Mouse (Mus musculus): ENCODE measurements around the gene Zbtb4. TPM values are rescaled to one million over a fixed set of nuclear protein-coding genes. Genes with fewer than 3 reads are reported as not detected.

Gene Zbtb4
- 3.8 and 4.2 TPM in 2 replicates for polyA plus RNA-seq (2014; fragmentation: Nextera tagmentation; extraction: Ambion mirVana)

DNA sequence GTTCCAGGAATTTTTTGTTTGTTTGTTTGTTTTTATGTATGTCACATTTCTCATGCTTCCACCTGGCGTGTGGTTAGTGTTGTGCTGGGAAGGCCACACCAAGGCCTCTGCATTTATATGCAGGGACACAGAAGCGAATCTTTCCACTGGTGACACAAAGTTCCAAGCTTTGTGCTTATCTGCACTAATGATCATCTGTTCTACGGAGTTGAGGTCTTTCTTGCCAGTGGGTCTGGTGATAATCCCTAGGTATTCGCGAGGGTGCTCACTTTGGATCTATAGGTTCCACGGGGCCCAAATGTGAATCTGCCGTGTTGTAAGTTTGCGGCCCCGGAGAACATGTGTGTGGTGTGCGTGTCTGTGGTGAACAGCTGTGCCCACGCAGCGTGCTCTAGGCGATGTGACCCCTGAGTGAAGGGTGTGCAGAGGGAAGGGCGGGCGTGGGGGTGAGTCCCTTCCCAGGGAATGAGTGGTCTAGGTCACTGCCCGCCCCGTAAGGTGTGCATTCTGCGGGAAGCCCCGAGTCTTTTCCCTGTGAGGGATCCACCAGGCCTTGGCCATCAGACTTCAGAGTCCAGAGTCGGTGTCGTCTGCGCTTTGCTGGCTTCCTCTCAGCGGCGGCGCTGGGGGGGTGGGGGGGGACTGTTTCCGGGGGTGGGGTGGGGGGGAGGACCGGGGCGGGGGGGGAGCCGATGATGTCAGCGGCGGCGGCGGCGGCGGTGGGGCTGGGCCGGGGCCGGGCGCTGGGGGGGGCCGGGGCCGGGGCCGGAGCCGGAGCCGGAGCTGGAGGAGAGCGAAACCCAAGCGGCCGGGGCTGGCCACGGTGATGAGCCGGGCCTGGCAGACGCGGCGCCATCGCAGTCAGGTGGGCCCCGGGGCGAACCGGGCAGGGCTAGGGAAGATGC, at the start of gene Zbtb4:
TSS of gene Zbtb4 (plus strand) at position 692 of the 905 bp plus-strand sequence.
- H3K4me1 ChIP-seq (ENCODE audit: control insufficient read depth, insufficient read depth, low read length): peaks cover 14% of the 10 kb centered on the region

DNA sequence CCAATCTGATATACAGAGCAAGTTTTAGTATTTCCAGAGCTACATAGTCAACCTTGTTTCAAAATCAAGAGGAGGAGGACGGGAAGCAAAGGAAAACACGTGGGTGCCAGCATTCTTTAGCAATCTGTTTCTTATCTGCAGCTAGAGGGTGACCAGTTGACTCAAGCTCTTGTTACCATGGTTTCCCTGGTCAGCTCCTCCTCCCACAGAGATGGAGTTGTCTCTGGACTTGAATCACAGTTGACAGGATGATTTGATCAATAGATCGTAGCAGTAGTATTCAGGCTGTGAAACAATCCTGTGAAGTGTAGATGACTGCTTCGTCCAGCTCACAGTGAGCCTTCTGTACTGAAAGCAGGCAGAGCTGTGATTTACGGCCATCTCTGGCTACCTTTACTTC, 49.8 kb upstream of the Zbtb4 start:
- WGBS: 19% methylated on average over 5 of the region's 5 CpGs
- Histone ChIP-seq H3K27ac (replicated peaks; ENCODE audit: low read depth, low read length) (no peak overlapping the region), H3K9me3 (ENCODE audit: control insufficient read depth, low read length) (no peaks in the 10 kb centered on the region), H3K9ac (replicated peaks; ENCODE audit: low read length) (no peak overlapping the region), H3K4me2 (ENCODE audit: low read length) (no peak overlapping the region), H3K36me3 (ENCODE audit: control insufficient read depth, insufficient read depth, low read length) (no peaks in the 10 kb centered on the region), H3K4me3 (replicated peaks; ENCODE audit: low read depth, low read length) (no peak overlapping the region), H3K27me3 (ENCODE audit: control insufficient read depth, insufficient read depth, low read length) (no peaks in the 10 kb centered on the region), H3K4me1 (ENCODE audit: control insufficient read depth, insufficient read depth, low read length) (no peaks in the 10 kb centered on the region)
- DNase-seq (no peak), ATAC-seq (ENCODE audit: low FRiP score, low TSS enrichment) (no peak)

More for the DNA sequence above, at the start of gene Zbtb4:
- Histone ChIP-seq H3K36me3 (ENCODE audit: control insufficient read depth, insufficient read depth, low read length) (no peaks in the 10 kb centered on the region), H3K4me3 (replicated peaks; ENCODE audit: low read depth, low read length) (peak within 1 kb of the TSS; percentile 89), H3K4me2 (ENCODE audit: low read length) (peak within 1 kb of the TSS; percentile 68), H3K27me3 (ENCODE audit: control insufficient read depth, insufficient read depth, low read length) (no peaks in the 10 kb centered on the region), H3K27ac (replicated peaks; ENCODE audit: low read depth, low read length) (peak within 1 kb of the TSS; percentile 81), H3K9ac (replicated peaks; ENCODE audit: low read length) (peak within 1 kb of the TSS; percentile 98), H3K9me3 (ENCODE audit: control insufficient read depth, low read length) (no peaks in the 10 kb centered on the region)
- ATAC-seq (ENCODE audit: low FRiP score, low TSS enrichment) (peak; percentile 76), DNase-seq (peak; percentile 67)
- WGBS: 17% methylated on average over 46 of the region's 55 CpGs

DNA sequence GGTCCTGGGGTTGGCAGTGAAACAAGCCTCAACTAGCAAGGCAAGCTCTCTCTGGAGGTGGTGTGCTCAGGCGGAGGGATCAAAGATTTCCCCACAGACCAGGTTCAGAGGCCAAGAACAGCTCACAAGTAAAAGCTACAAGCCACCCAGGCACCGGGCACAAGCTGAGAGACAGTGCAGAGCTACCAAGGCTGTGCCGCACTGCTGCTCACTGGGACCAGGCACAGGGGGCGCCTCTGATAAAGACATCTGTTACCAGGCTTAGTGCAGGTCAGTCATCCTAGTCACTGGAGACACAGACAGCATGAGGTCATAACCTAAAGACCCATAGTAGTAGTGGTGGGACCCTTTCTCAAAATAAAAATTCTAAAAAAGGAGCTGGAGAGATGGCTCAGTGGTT, 48.8 kb upstream of the Zbtb4 start:
- no peaks in the 10 kb centered on the region for H3K9me3 ChIP-seq (ENCODE audit: control insufficient read depth, low read length)
- no peak overlapping the region for H3K9ac ChIP-seq (replicated peaks; ENCODE audit: low read length)
- no peaks in the 10 kb centered on the region for H3K4me1 ChIP-seq (ENCODE audit: control insufficient read depth, insufficient read depth, low read length)
- no peaks in the 10 kb centered on the region for H3K36me3 ChIP-seq (ENCODE audit: control insufficient read depth, insufficient read depth, low read length)
- H3K4me3 ChIP-seq (replicated peaks; ENCODE audit: low read depth, low read length): no peak overlapping the region
- no peak for ATAC-seq (ENCODE audit: low FRiP score, low TSS enrichment)
- DNase-seq: no peak
- WGBS: 60% methylated on average over 4 of the region's 4 CpGs
- no peak overlapping the region for H3K4me2 ChIP-seq (ENCODE audit: low read length)
- no peak overlapping the region for H3K27ac ChIP-seq (replicated peaks; ENCODE audit: low read depth, low read length)
- H3K27me3 ChIP-seq (ENCODE audit: control insufficient read depth, insufficient read depth, low read length): no peaks in the 10 kb centered on the region

DNA sequence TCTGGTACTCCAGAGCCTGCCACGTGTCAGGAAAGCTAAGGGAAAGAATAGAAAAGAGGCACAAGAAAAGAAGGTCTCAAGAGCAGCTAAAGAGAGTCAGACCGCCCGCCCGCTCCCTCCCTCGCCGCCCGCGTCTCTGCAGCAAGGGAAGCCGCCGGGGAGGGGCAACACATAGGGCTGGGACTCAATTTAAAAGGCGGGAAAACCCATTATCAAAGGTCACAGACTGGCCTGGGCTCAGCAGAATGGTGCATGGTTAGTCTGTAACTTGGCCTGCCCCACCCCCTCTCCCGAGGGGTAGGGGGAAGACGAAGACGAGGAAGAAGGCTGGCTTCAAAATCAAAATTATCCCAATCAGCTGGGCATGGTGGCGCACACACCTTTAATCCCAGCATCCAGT, 47.1 kb upstream of the Zbtb4 start:
- DNase-seq (no peak), ATAC-seq (ENCODE audit: low FRiP score, low TSS enrichment) (no peak)
- H3K9ac ChIP-seq (replicated peaks; ENCODE audit: low read length): no peak overlapping the region
- H3K27me3 ChIP-seq (ENCODE audit: control insufficient read depth, insufficient read depth, low read length): no peaks in the 10 kb centered on the region
- no peaks in the 10 kb centered on the region for H3K4me1 ChIP-seq (ENCODE audit: control insufficient read depth, insufficient read depth, low read length)
- WGBS: 34% methylated on average over 15 of the region's 15 CpGs
- no peak overlapping the region for H3K27ac ChIP-seq (replicated peaks; ENCODE audit: low read depth, low read length)
- H3K4me3 ChIP-seq (replicated peaks; ENCODE audit: low read depth, low read length): no peak overlapping the region
- no peaks in the 10 kb centered on the region for H3K36me3 ChIP-seq (ENCODE audit: control insufficient read depth, insufficient read depth, low read length)
- no peaks in the 10 kb centered on the region for H3K9me3 ChIP-seq (ENCODE audit: control insufficient read depth, low read length)
- no peak overlapping the region for H3K4me2 ChIP-seq (ENCODE audit: low read length)

DNA sequence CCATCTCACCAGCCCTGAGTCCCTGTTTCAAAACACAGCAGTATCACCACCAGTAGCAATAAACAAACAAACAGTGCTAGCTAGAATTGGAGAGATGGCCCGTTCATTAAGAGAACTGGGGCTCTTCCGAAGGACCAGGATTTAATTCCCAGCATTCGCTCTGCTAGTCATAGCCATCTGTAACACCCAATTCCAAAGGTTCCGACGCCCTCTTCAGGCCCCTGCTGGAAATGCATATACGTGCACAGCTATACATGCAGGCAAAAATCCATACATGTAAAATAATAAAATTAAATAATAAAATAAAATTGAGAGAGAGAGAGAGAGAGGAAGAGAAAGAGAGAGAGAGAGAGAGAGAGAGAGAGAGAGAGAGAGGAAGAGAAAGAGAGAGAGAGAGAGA, 46.3 kb upstream of the Zbtb4 start:
- no peak overlapping the region for H3K27ac ChIP-seq (replicated peaks; ENCODE audit: low read depth, low read length)
- ATAC-seq (ENCODE audit: low FRiP score, low TSS enrichment) (no peak), DNase-seq (no peak)
- H3K27me3 ChIP-seq (ENCODE audit: control insufficient read depth, insufficient read depth, low read length): no peaks in the 10 kb centered on the region
- no peaks in the 10 kb centered on the region for H3K36me3 ChIP-seq (ENCODE audit: control insufficient read depth, insufficient read depth, low read length)
- no peaks in the 10 kb centered on the region for H3K9me3 ChIP-seq (ENCODE audit: control insufficient read depth, low read length)
- no peak overlapping the region for H3K4me2 ChIP-seq (ENCODE audit: low read length)
- H3K4me3 ChIP-seq (replicated peaks; ENCODE audit: low read depth, low read length): no peak overlapping the region
- 73% methylated on average over 6 of the region's 6 CpGs for WGBS
- H3K4me1 ChIP-seq (ENCODE audit: control insufficient read depth, insufficient read depth, low read length): no peaks in the 10 kb centered on the region
- H3K9ac ChIP-seq (replicated peaks; ENCODE audit: low read length): no peak overlapping the region

DNA sequence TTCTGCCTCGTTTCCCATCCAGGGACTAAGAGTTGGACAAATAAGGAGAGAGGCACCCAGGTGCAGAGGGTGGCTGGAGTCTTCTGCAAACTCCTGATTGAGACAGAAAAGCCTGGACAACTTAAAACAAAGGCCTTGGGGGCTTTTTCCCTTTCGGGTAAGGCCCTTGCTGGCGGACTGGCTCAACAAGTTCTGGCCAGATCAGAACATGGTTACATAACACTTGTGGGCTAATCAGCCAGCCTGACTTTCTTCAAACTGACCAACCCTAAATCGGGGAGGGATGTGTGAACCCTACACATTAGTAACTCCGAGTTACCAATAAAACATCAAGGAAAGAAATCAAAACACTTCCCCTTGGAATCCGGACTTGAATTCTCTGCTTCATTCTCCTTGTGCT, 44.9 kb upstream of the Zbtb4 start:
- no peak overlapping the region for H3K4me2 ChIP-seq (ENCODE audit: low read length)
- 84% methylated on average over 6 of the region's 6 CpGs for WGBS

DNA sequence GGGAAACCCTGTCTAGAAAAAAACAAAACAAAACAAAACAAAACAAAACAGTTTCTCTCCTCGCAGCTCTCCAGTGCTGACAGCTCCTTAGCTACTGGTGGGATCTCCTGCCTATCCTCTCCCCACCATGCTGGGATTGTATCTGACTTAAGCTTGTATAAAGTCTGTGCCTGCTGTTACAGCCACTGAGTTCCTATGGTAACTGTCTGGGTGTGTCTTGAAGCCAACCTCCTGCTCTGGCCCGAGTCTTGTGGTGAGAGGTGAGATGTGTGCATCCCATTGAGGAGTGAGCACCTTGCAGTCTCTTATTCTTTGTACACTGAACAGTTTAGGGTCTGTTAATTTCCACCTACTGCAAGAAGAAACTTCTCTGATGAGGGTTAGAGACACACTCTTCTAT, 42.6 kb upstream of the Zbtb4 start:
- Histone ChIP-seq H3K27me3 (ENCODE audit: control insufficient read depth, insufficient read depth, low read length) (no peaks in the 10 kb centered on the region), H3K4me2 (ENCODE audit: low read length) (no peak overlapping the region), H3K4me3 (replicated peaks; ENCODE audit: low read depth, low read length) (no peak overlapping the region), H3K9ac (replicated peaks; ENCODE audit: low read length) (no peak overlapping the region), H3K4me1 (ENCODE audit: control insufficient read depth, insufficient read depth, low read length) (no peaks in the 10 kb centered on the region), H3K36me3 (ENCODE audit: control insufficient read depth, insufficient read depth, low read length) (no peaks in the 10 kb centered on the region), H3K9me3 (ENCODE audit: control insufficient read depth, low read length) (no peaks in the 10 kb centered on the region), H3K27ac (replicated peaks; ENCODE audit: low read depth, low read length) (no peak overlapping the region)
- DNase-seq: no peak
- WGBS: 51% methylated on average over 2 of the region's 2 CpGs
- ATAC-seq (ENCODE audit: low FRiP score, low TSS enrichment): no peak

More for the DNA sequence above, 44.9 kb upstream of the Zbtb4 start:
- Histone ChIP-seq H3K27ac (replicated peaks; ENCODE audit: low read depth, low read length) (no peak overlapping the region), H3K4me3 (replicated peaks; ENCODE audit: low read depth, low read length) (no peak overlapping the region), H3K9ac (replicated peaks; ENCODE audit: low read length) (no peak overlapping the region), H3K27me3 (ENCODE audit: control insufficient read depth, insufficient read depth, low read length) (no peaks in the 10 kb centered on the region), H3K36me3 (ENCODE audit: control insufficient read depth, insufficient read depth, low read length) (no peaks in the 10 kb centered on the region), H3K4me1 (ENCODE audit: control insufficient read depth, insufficient read depth, low read length) (no peaks in the 10 kb centered on the region), H3K9me3 (ENCODE audit: control insufficient read depth, low read length) (no peaks in the 10 kb centered on the region)
- ATAC-seq (ENCODE audit: low FRiP score, low TSS enrichment): no peak
- DNase-seq: no peak

DNA sequence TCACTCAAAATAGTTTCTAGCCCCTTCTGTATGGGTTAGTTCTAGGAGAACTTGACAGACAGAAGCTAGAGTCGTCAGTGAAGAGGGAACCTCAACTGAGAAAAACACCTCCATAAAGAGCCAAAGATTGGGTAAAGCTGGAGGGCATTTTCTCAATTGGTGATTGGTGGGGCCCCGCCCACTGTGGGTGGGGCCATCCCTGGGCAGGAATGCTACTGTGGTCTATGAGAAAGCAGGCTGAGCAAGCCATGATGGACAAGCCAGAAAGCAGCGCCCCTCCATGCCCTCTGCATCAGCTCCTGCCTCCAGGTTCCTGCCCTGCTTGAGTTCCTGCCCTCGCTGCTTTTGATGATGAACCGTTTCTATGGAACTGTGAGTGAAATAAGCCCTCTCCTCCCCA, 39.8 kb upstream of the Zbtb4 start:
- no peak for DNase-seq
- 36% methylated on average over 5 of the region's 5 CpGs for WGBS

DNA sequence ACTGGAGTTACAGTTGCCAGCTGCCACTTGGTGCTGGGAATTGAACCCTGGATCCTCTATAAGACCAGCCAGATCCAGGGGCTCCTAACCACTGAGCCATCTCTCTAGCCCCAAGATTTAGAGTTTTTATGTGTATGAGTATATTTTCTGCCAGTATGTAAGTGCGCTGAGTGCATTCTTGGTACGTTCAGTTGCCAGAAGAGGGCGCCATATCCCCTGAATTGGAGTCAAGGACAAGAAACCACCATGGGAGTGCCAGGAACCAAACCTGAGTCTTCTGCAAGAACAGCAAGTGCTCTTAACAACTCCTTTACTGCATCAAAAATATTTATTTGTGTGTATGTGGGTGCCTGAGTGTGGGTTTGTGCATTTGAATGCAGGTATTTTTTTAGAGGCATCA, 36.6 kb upstream of the Zbtb4 start:
- H3K9me3 ChIP-seq (ENCODE audit: control insufficient read depth, low read length): no peaks in the 10 kb centered on the region
- no peaks in the 10 kb centered on the region for H3K4me1 ChIP-seq (ENCODE audit: control insufficient read depth, insufficient read depth, low read length)
- ATAC-seq (ENCODE audit: low FRiP score, low TSS enrichment): no peak
- H3K27ac ChIP-seq (replicated peaks; ENCODE audit: low read depth, low read length): no peak overlapping the region
- WGBS: 16% methylated on average over 3 of the region's 3 CpGs
- DNase-seq: peak; percentile 61
- no peaks in the 10 kb centered on the region for H3K27me3 ChIP-seq (ENCODE audit: control insufficient read depth, insufficient read depth, low read length)
- H3K36me3 ChIP-seq (ENCODE audit: control insufficient read depth, insufficient read depth, low read length): peaks cover 11% of the 10 kb centered on the region
- H3K4me3 ChIP-seq (replicated peaks; ENCODE audit: low read depth, low read length): no peak overlapping the region
- H3K9ac ChIP-seq (replicated peaks; ENCODE audit: low read length): no peak overlapping the region
- no peak overlapping the region for H3K4me2 ChIP-seq (ENCODE audit: low read length)

More for the DNA sequence above, 39.8 kb upstream of the Zbtb4 start:
- ATAC-seq (ENCODE audit: low FRiP score, low TSS enrichment): no peak
- no peaks in the 10 kb centered on the region for H3K36me3 ChIP-seq (ENCODE audit: control insufficient read depth, insufficient read depth, low read length)
- no peaks in the 10 kb centered on the region for H3K4me1 ChIP-seq (ENCODE audit: control insufficient read depth, insufficient read depth, low read length)
- H3K9ac ChIP-seq (replicated peaks; ENCODE audit: low read length): no peak overlapping the region
- H3K4me3 ChIP-seq (replicated peaks; ENCODE audit: low read depth, low read length): no peak overlapping the region
- no peak overlapping the region for H3K4me2 ChIP-seq (ENCODE audit: low read length)
- H3K27ac ChIP-seq (replicated peaks; ENCODE audit: low read depth, low read length): no peak overlapping the region
- no peaks in the 10 kb centered on the region for H3K9me3 ChIP-seq (ENCODE audit: control insufficient read depth, low read length)
- H3K27me3 ChIP-seq (ENCODE audit: control insufficient read depth, insufficient read depth, low read length): no peaks in the 10 kb centered on the region
